Mouse (Mus musculus) neural tube, embryonic 10.5 days (tissue): ENCODE measurements around the gene Brd1.
"Not testable (repeated sequence)": the region's sequence is repeated elsewhere in the genome, so short reads cannot be mapped to it uniquely, and the experiment has no call there.

Experiments
- DNase-seq: peaks from one replicate; pipeline ENCODE4 v3.0.0-alpha.2; 2017; ENCODE audit warnings: low spot score; ENCODE audit errors: extremely low spot score

Gene Brd1

GRCm38 (mm10) chr15:88733834-88734571 lies at the start of gene Brd1:
Gene Brd1 (minus strand): TSS chr15:88734233.
- peak; percentile 71 for DNase-seq

DNA sequence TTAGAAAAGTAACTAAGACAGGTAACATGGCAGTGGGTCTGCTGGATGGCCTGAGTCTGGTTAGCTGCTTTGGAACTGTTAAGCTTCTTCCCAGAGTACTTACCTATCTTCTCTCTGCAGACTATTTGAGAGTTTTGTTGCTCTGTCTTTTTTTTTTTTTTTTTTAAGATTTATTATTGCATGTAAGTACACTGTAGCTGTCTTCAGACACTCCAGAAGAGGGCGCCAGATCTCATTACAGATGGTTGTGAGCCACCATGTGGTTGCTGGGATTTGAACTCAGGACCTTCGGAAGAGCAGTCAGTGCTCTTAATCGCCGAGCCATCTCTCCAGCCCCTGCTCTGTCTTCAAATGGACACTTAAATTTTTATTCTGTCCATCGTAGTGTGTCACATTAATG lies 40.6 kb upstream of the Brd1 start:
- not testable (repeated sequence) for DNase-seq

GRCm38 (mm10) chr15:88768537-88768936 lies 34.5 kb upstream of the Brd1 start:
- no peak for DNase-seq

DNA sequence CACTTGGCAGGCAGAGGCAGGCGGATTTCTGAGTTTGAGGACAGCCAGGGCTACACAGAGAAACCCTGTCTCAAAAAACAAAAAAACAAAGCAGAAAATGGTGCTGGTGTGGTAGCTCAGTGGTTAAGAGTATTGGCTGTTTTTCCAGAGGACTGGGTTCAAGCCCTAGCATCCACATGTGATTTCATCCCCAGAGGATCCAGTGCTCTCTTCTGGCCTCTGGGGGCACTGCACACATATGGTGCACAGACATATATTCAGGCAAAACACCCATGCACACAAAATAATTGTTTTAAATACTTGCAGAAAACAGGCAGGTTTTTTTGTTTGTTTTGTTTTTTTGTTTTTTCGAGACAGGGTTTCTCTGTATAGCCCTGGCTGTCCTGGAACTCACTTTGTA lies 32.1 kb upstream of the Brd1 start:
- DNase-seq, result not testable (repeated sequence)

DNA sequence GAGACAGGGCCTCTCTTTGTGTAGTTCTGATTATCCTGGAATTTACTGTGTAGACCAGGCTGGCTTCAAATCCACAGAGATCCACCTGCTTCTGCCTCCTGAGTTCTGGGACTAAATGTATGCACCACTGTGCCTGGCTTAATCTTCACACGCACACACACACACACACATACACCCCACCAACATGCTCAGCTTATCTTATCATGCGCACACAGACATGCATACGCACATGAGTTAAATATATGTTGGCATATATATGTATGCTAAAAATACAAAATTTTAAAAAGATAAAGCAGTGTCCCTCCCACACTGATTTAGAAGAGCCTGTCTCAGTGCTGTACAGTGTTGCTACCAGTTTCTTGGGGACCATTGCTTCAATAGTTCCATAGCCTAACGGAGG lies 27.5 kb upstream of the Brd1 start:
- DNase-seq, result no peak

- DNase-seq, result no peak
Observed at GRCm38 (mm10) chr15:88758061-88758460, 24.0 kb upstream of the Brd1 start.

GRCm38 (mm10) chr15:88755761-88756160 lies 21.7 kb upstream of the Brd1 start:
- no peak for DNase-seq

DNA sequence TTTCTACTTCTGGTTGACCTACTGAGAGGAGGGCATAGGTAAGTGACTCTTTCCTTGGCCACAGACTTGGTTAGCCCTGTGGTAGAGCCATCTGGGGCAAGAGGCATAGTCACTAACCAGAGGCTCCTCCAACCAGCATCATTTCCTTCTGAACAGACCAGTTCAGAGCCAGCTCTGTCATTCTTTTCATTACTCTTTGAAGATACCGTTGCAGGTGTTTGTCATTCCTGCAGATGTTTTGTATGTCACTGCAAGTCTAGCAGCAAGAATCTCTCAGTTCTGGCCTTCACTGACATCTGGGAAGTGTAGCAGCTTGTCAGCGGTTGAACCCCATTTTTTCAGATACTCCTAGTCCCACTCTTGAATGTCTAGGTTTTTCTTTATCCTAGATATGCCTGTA lies 20.9 kb upstream of the Brd1 start:
- DNase-seq, result no peak

DNA sequence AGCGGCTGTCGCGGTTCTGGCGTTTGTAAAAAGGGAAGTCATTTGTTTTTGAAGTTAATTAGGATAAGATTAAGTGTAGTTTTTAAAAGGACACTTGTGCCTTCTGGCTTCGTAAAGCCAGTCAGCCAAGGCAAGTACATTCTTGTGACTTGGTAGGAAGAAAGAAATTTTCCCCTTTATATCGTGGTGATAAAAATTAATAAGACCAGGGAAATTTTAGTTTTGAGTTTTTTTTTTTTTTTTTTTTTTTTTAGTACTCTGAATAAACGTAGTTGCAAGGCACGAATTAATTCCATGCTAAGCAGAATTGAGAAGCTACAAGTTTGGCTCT lies 18.3 kb upstream of the Brd1 start:
- DNase-seq, result no peak

DNA sequence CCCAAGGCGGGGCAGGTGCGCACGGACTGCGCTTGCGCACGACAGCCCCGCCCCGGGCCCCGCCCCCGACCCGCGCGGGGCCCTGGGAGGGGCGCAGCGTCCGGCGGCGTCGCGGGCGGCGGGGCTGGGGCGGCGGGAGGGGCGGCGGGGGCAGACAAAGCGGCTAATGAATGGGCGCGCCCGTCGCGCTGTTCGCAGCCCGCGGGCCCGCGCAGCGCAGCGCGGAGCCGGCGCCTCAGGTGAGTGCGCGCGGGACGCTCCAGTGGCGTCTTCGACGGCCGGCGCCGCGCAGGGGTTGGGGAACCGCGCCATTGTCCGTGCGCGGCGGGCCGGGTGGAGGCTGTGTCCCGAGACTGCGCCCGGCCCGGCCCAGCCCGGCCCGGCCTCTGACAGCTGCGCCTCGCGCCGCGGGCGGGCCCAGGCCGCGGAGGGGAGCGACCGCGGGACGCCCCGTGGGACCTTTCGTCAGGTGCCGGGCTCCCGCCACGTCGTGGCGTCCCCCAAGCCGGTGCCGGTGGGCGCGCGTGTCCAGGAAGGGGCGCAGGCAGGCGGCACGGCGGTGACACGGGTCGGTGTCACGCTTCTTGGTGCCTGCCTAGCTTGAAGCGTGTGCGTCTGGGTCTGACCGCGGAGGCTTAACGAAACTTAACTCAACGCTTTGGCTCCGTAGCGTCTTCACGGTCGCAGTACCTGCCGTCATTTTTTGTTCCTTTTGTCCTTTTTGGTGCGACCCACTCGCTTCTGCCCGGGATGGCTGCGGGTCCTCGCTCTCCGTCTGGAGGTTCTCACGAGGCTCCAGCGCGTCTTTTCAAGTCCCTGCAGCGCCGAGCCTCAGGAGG lies 17.8 kb upstream of the Brd1 start, which contains the start of gene Zbed4:
Gene Zbed4, plus strand, starts transcription at position 97 of the 839 bp plus-strand sequence.
- DNase-seq, result peak; percentile 77

GRCm38 (mm10) chr15:88750677-88751563 lies 16.9 kb upstream of the Brd1 start:
- DNase-seq, result peak; percentile 98

- DNase-seq, result no peak
Observed at GRCm38 (mm10) chr15:88750032-88750431, 16.0 kb upstream of the Brd1 start.

GRCm38 (mm10) chr15:88749617-88750016 lies 15.6 kb upstream of the Brd1 start:
- not testable (repeated sequence) for DNase-seq

GRCm38 (mm10) chr15:88745926-88746325 lies 11.9 kb upstream of the Brd1 start:
- no peak for DNase-seq

DNA sequence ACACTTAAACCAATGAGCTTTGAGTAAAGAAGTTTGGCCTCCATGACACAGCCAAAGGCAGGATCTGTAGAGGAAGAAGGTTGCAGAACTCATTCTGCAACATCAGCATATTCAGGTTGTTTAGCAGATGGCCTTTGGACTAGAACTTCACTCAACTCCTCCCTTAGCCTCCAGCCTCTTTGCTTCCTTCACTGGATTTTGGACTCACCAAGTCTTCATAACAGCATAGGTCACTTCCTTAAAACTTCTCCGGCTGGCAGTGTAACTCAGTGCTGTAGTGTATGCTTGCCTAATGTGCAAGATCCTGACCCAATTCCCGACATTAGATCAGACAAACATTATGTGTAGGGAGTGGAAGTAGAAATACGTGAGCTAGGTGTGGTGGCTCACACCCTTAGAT lies 11.3 kb upstream of the Brd1 start:
- no peak for DNase-seq

GRCm38 (mm10) chr15:88743371-88743770 lies 9.3 kb upstream of the Brd1 start:
- DNase-seq, result not testable (repeated sequence)

DNA sequence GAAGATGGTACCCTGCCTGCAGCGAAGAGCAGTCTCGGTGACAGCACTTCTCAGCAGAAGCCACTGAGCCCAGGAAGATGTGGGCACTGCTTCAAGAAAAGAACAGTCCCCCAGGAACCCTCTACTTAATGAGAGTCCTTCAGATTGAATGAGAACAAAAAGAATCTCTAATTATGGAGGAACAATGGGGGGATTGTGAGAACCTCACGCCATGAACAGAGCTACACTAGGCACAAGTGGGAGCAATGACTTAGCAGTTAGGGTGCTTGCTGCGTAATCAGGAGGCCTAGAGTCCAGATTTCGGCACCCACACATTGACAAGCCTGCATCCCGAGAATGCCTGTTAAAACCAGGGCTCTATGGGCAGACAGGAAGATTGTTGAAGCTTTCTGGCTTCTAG lies 7.3 kb upstream of the Brd1 start:
- no peak for DNase-seq

DNA sequence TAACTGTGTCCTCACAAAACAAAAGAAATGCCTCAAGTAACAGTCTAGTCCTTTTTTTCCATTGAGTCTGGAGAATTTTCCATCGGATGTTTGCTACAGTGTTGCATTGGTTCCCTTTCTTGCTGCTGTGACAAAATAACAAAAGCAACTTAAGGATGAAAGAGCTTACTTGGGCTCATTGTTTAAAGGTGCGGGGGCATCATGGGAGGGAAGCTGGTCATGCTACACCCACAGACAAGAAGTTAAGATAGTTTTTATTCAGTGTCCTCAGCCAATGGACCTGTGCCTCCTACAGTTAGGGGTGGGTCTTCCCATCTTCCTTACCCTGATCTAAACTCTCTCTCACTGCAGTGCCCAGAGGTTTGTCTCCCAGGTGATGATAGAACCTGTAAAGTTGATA lies 4.4 kb upstream of the Brd1 start:
- DNase-seq, result no peak

- no peak for DNase-seq
Observed at GRCm38 (mm10) chr15:88736166-88736565, 2.1 kb upstream of the Brd1 start.

DNA sequence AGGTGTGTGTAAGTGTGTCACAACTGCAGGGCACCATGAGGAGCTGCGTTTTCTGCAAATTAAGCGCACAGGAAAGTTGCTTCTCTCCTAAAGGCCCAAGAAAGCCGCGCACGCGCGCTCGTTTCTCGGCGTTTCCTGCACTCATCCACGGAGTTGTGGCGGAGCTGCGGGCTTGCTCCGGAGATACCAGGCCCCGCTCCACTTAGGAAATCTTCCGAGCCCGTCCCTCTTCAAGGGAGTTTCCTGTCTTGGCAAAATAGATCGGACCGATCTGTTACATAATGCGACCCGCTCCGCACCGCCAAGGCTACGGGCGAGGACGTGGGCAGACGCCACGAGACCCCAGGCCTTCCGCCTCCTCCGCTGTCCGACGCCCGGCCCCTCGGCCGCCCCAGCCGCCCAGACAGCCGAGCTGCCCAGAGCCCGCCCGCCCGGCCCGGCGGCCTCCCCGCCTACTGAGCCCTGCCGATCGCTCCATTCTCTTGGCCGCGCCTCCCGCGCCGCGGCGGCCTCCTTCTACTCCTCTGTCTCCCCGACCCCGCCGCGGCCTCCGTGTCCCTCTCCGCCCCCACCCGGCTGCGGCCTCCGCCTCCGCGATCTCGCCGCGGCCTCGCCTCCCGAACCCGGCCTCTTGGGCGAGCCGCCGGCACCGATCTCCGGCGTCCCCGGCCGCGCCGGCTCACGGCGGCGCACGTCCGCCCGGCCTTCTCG lies 837 bp downstream of the Brd1 start:
- DNase-seq, result peak; percentile 61

DNA sequence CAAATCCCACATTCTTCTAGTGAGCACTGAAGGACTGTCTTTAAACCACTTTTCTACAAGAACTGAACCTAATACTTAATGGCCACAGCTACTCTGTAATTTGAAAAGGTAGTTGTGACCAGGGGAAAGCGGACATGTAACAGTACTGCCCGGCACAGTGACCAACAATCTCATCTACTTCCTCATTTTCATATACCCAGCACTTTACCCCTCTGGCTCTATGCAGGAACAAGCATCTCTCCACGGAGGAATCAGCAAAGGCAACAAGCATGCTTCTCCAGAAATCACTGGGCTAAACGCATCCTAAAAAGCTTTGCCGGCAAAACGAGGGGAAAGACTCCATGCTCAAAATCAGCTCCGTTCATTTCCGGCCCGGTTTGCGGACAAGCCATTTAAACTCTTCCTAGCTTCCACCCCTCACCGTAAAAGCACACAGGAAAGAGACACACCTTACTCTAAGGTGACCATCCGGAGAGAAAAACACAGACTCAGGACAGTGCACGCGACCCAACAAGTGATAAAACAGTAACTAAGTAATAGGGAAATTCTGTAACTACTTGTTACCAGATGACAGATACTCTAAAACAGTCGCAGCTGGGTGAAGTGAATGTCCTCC lies 1.5 kb downstream of the Brd1 start:
- DNase-seq, result no peak
